In genomic region chr8:95123455-95123854, GRCm38 (mm10) we compare ENCODE assay signal across 23 mouse cellular contexts. TPM values are rescaled to one million over a fixed set of nuclear protein-coding genes. Genes with fewer than 3 reads are reported as not detected.
DNase-seq lines count a peak whose midpoint lies in the region; ATAC-seq and TF ChIP-seq lines count a peak whose summit lies in the region.
"Had no signal": no experiment of that assay in that cellular context is flagged by ENCODE, and none has a peak within 500 bp of the region (broad histone marks: within the 10 kb centered on the region; RNA-seq: fewer than 3 reads in every experiment).

No protein-coding gene starts in this region.

- TF ChIP-seq CTCF in kidney, adult 2 months (conservative IDR thresholded peaks at IDR 0.05; ENCODE audit: insufficient read depth, insufficient read length, low read depth, low read length): peak; percentile 50
- peak; percentile 32 for TF ChIP-seq CTCF in lung, embryonic 14.5 days (IDR thresholded peaks at IDR 0.05; ENCODE audit: low read depth)
- TF ChIP-seq CTCF in ES-Bruce4 (IDR thresholded peaks at IDR 0.05; ENCODE audit: low read depth, low read length): peak; percentile 58

- no peaks in the 10 kb centered on the region for H3K9me3 ChIP-seq in lung, embryonic 14.5 days (ENCODE audit: low read depth, low read length)
- H3K9me3 ChIP-seq in ES-Bruce4 (replicated peaks; ENCODE audit: control insufficient read depth, insufficient read depth, low read length, poor library complexity, severe bottlenecking): no peaks in the 10 kb centered on the region
- H3K9me3 ChIP-seq: embryonic facial prominence, embryonic 15.5 days; forebrain, embryonic 10.5 days; heart, embryonic 10.5 days had no signal

- H3K4me3 ChIP-seq in kidney, adult 2 months (ENCODE audit: insufficient read depth, low read depth, low read length): no peak overlapping the region
- no peak overlapping the region for H3K4me3 ChIP-seq in lung, embryonic 14.5 days (ENCODE audit: low read depth, low read length)
- H3K4me3 ChIP-seq in ES-Bruce4 (ENCODE audit: low read depth, low read length): no peak overlapping the region
- H3K4me3 ChIP-seq: embryonic facial prominence, embryonic 15.5 days; forebrain, embryonic 10.5 days; heart, embryonic 10.5 days; megakaryocyte, embryonic 14.5 days had no signal

- H3K4me1 ChIP-seq in kidney, adult 2 months (ENCODE audit: control insufficient read depth, insufficient read depth, low read length): peaks cover 8% of the 10 kb centered on the region
- no peaks in the 10 kb centered on the region for H3K4me1 ChIP-seq in lung, embryonic 14.5 days (ENCODE audit: insufficient read depth)
- no peaks in the 10 kb centered on the region for H3K4me1 ChIP-seq in ES-Bruce4 (ENCODE audit: control insufficient read depth, insufficient read depth, low read length)
- H3K4me1 ChIP-seq: embryonic facial prominence, embryonic 15.5 days had no signal

- H3K27ac ChIP-seq in kidney, adult 2 months (ENCODE audit: insufficient read depth, low read depth, low read length): no peak overlapping the region
- H3K27ac ChIP-seq in lung, embryonic 14.5 days (ENCODE audit: low read depth): no peak overlapping the region
- no peak overlapping the region for H3K27ac ChIP-seq in ES-Bruce4 (ENCODE audit: insufficient read depth, low read length)
- H3K27ac ChIP-seq: embryonic facial prominence, embryonic 15.5 days; forebrain, embryonic 10.5 days; heart, embryonic 10.5 days had no signal

- TF ChIP-seq EP300 in ES-Bruce4 (IDR thresholded peaks at IDR 0.05; ENCODE audit: insufficient read depth, low read depth, low read length): no peak

- no peak overlapping the region for H3K9ac ChIP-seq in lung, embryonic 14.5 days
- H3K9ac ChIP-seq in ES-Bruce4 (ENCODE audit: low read depth, poor library complexity, severe bottlenecking): no peak overlapping the region
- H3K9ac ChIP-seq: embryonic facial prominence, embryonic 15.5 days had no signal

- no peaks in the 10 kb centered on the region; the same call in 1 of the 2 replicates for H3K36me3 ChIP-seq in kidney, adult 2 months (ENCODE audit: control insufficient read depth, insufficient read depth, low read length)
- peaks cover 9% of the 10 kb centered on the region; the same call in 1 of the 2 replicates for H3K36me3 ChIP-seq in lung, embryonic 14.5 days (ENCODE audit: insufficient read depth)
- H3K36me3 ChIP-seq in ES-Bruce4 (ENCODE audit: control insufficient read depth, insufficient read depth, low read length, poor library complexity, severe bottlenecking): no peaks in the 10 kb centered on the region; the same call in 1 of the 2 replicates
- H3K36me3 ChIP-seq: forebrain, embryonic 10.5 days had no signal

- no peaks in the 10 kb centered on the region for H3K27me3 ChIP-seq in kidney, adult 2 months (replicated peaks; ENCODE audit: control insufficient read depth, insufficient read depth, low read length)
- no peaks in the 10 kb centered on the region for H3K27me3 ChIP-seq in lung, embryonic 14.5 days (ENCODE audit: insufficient read depth, low read length)
- H3K27me3 ChIP-seq in ES-Bruce4 (ENCODE audit: control insufficient read depth, insufficient read depth, low read length, poor library complexity, severe bottlenecking): no peaks in the 10 kb centered on the region
- H3K27me3 ChIP-seq: embryonic facial prominence, embryonic 15.5 days had no signal

- TF ChIP-seq POLR2A in kidney, adult 2 months (IDR thresholded peaks at IDR 0.05; ENCODE audit: low read depth, low read length): no peak
- TF ChIP-seq POLR2A in ES-Bruce4 (IDR thresholded peaks at IDR 0.05; ENCODE audit: insufficient read depth, low read length): no peak

- H3K4me2 ChIP-seq in lung, embryonic 14.5 days: no peak overlapping the region
- H3K4me2 ChIP-seq: embryonic facial prominence, embryonic 15.5 days had no signal

- WGBS in kidney, adult 2 months: 94% methylated on average over 5 of the region's 5 CpGs
- WGBS in lung, embryonic 14.5 days: 90% methylated on average over 5 of the region's 5 CpGs

- peak; percentile 41 for DNase-seq in kidney, adult 2 months
- DNase-seq in kidney, postnatal 10 days: no peak
- DNase-seq in lung, embryonic 14.5 days: no peak
- DNase-seq in lung, postnatal 25 days (ENCODE audit: low spot score): no peak
- DNase-seq in NIH3T3 (ENCODE audit: low read depth): peak; percentile 26
- no peak for DNase-seq in adrenal gland, postnatal 4 days (ENCODE audit: low spot score in 2 of 2)
- no peak for DNase-seq in frontal cortex, postnatal 25 days (ENCODE audit: low spot score in 2 of 2)
- DNase-seq: cerebellum, postnatal 14 days; embryo, embryonic 11 days; gastrocnemius, postnatal 36 days; kidney, adult 9 months; lung, adult 18-20 months; right cerebral cortex, adult 18-20 months; spleen, adult 18-20 months; thymus, postnatal 36 days had no signal

- no peak for ATAC-seq in lung, embryonic 14.5 days (ENCODE audit: insufficient read depth)
- ATAC-seq: CD4-positive, CD25-positive, alpha-beta regulatory T cell, adult 4 months; hindbrain, embryonic 16.5 days; midbrain, embryonic 16.5 days had no signal

RNA-seq across cellular contexts. Expression of gene Katnb1, which starts 42.5 kb away (rescaled TPM):
- 22.2 and 23.7 TPM in 2 replicates for polyA plus RNA-seq in kidney, adult 2 months (2012; rRNA removed)
- polyA plus RNA-seq in lung, embryonic 14.5 days (2014; fragmentation: Nextera tagmentation; extraction: Ambion mirVana): 19.4 and 23.1 TPM in 2 replicates
- polyA plus RNA-seq in ES-Bruce4 (2011; ENCODE audit: insufficient read depth, insufficient read length, low read depth, missing spikeins): 15.9 and 16.1 TPM in 2 replicates
- 10 to 100 TPM; 20.2 to 20.9 TPM for total RNA-seq in adrenal gland, postnatal 4 days (2021)

Comparison
In these comparisons a context has a peak if more than half of its experiments do, and no peak if none do; other contexts are left out.
1. DNase-seq: peak in kidney, adult 2 months (single experiment) and NIH3T3 (single experiment); none in kidney, postnatal 10 days (single experiment), lung, embryonic 14.5 days (single experiment), lung, postnatal 25 days (single experiment), adrenal gland, postnatal 4 days (0 of 2) and frontal cortex, postnatal 25 days (0 of 2).
2. Peak in every context shown above with its lines, with median percentiles within 50 percentile points of each other: CTCF ChIP-seq.